Mouse (Mus musculus): ENCODE measurements around the gene Slc46a2.

- no peak for TF ChIP-seq POLR2A (IDR thresholded peaks at IDR 0.05; ENCODE audit: insufficient read depth, low read depth, low read length)
- TF ChIP-seq CTCF (IDR thresholded peaks at IDR 0.05; ENCODE audit: insufficient read depth, low read depth, low read length): no peak
Observed at GRCm38 (mm10) chr4:59907657-59908230, 7.1 kb downstream of the Slc46a2 start.

Data from olfactory bulb, adult 2 months (tissue).